Mouse (Mus musculus): ENCODE data around the gene Mbnl2. TPM values are rescaled to one million over a fixed set of nuclear protein-coding genes. Genes with fewer than 3 reads are reported as not detected.

The Mbnl2 gene
- total RNA-seq, 2 experiments from 2014 or later, result 230 to 238 TPM

- DNase-seq (ENCODE audit: extremely low spot score in 1 of 2, low spot score in 1 of 2), result no peak
These were observed 1.7 kb upstream of the Mbnl2 start for GRCm38 (mm10) chr14:120273766-120274165.

GRCm38 (mm10) chr14:120274746-120275145 lies 723 bp upstream of the Mbnl2 start:
- DNase-seq (ENCODE audit: extremely low spot score in 1 of 2, low spot score in 1 of 2), result no peak

- no peak for DNase-seq (ENCODE audit: extremely low spot score in 1 of 2, low spot score in 1 of 2)
These were observed 1.0 kb downstream of the Mbnl2 start for GRCm38 (mm10) chr14:120276343-120277080.

- DNase-seq (ENCODE audit: extremely low spot score in 1 of 2, low spot score in 1 of 2), result no peak
These were observed 1.7 kb downstream of the Mbnl2 start for GRCm38 (mm10) chr14:120277081-120277656.

- peak in 1 of 2 experiments; percentile 46 for DNase-seq (ENCODE audit: extremely low spot score in 1 of 2, low spot score in 1 of 2)
These were observed 3.1 kb downstream of the Mbnl2 start for GRCm38 (mm10) chr14:120278290-120279244.

GRCm38 (mm10) chr14:120280136-120280535 lies 4.7 kb downstream of the Mbnl2 start:
- no peak for DNase-seq (ENCODE audit: extremely low spot score in 1 of 2, low spot score in 1 of 2)

GRCm38 (mm10) chr14:120283787-120284186 lies 8.3 kb downstream of the Mbnl2 start:
- DNase-seq (ENCODE audit: extremely low spot score in 1 of 2, low spot score in 1 of 2), result no peak

GRCm38 (mm10) chr14:120284504-120284903 lies 9.0 kb downstream of the Mbnl2 start:
- DNase-seq (ENCODE audit: extremely low spot score in 1 of 2, low spot score in 1 of 2), result no peak

GRCm38 (mm10) chr14:120287121-120287986 lies 11.9 kb downstream of the Mbnl2 start:
- DNase-seq (ENCODE audit: extremely low spot score in 1 of 2, low spot score in 1 of 2), result no peak

GRCm38 (mm10) chr14:120287987-120288275 lies 12.5 kb downstream of the Mbnl2 start:
- DNase-seq (ENCODE audit: extremely low spot score in 1 of 2, low spot score in 1 of 2), result no peak

- no peak for DNase-seq (ENCODE audit: extremely low spot score in 1 of 2, low spot score in 1 of 2)
These were observed 13.0 kb downstream of the Mbnl2 start for GRCm38 (mm10) chr14:120288378-120289002.

GRCm38 (mm10) chr14:120289065-120289464 lies 13.6 kb downstream of the Mbnl2 start:
- DNase-seq (ENCODE audit: extremely low spot score in 1 of 2, low spot score in 1 of 2), result no peak

GRCm38 (mm10) chr14:120289528-120289927 lies 14.1 kb downstream of the Mbnl2 start:
- no peak for DNase-seq (ENCODE audit: extremely low spot score in 1 of 2, low spot score in 1 of 2)

- DNase-seq (ENCODE audit: extremely low spot score in 1 of 2, low spot score in 1 of 2), result no peak
These were observed 15.8 kb downstream of the Mbnl2 start for GRCm38 (mm10) chr14:120291226-120291757.

GRCm38 (mm10) chr14:120292133-120292532 lies 16.7 kb downstream of the Mbnl2 start:
- no peak for DNase-seq (ENCODE audit: extremely low spot score in 1 of 2, low spot score in 1 of 2)

- no peak for DNase-seq (ENCODE audit: extremely low spot score in 1 of 2, low spot score in 1 of 2)
These were observed 17.2 kb downstream of the Mbnl2 start for GRCm38 (mm10) chr14:120292617-120293195.

- no peak for DNase-seq (ENCODE audit: extremely low spot score in 1 of 2, low spot score in 1 of 2)
These were observed 19.0 kb downstream of the Mbnl2 start for GRCm38 (mm10) chr14:120294480-120294879.

GRCm38 (mm10) chr14:120295355-120296220 lies 20.1 kb downstream of the Mbnl2 start:
- no peak for DNase-seq (ENCODE audit: extremely low spot score in 1 of 2, low spot score in 1 of 2)

Measured in layer of hippocampus, postnatal 25 days (tissue).